Mouse (Mus musculus): ENCODE measurements around the gene Hoxa6.

The Hoxa6 gene

DNA sequence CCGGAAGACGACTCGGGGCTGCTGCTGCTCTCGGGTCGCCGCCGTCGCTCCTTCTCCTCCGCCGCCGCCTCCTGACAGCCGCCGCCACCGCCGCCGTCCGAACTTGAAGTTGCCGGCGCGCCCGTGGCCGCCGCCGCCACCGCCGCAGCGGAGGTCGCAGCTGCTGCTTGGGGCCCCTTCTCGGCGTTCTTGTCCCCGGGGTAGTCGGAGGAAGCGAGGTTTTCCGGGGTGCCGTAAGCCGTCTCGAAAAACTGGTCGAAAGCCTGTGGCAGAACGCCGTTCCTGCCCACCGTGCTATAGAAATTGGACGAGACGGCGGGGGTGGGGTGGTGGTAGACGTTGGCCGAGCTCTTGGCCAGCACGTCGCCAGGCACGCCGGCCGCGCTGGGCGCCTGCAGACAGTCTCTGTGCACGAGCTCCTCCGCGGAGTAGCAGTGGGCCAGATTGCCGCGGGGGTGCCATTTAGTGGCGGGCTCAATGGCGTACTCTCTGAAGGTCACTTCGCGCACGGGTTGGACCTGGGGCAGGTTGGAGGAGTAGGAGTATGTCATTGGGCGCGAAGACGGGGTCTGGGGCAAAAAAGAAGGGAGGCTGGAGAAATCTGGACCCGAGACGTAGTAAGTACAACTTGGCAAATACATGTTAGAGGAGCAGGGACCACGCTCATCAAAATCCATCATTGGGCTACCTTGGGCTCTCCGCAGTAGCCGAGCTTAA, 36.7 kb upstream of the Hoxa6 start:
- ChIA-PET CTCF (interaction anchor here in 3 of 4 experiments (0.6 to 2.0 kb wide), 6 partner anchors 12 to 45 kb away, joined by 3 to 6 read pairs (median 4); no protein-coding TSS in a partner anchor), POLR2A (interaction anchor here in 2 of 4 experiments (0.6 to 1.7 kb wide), 7 partner anchors 12 to 321 kb away, joined by 3 to 6 read pairs (median 3); partner anchors contain the start of gene Hoxa13 (in 1 of the 2))

DNA sequence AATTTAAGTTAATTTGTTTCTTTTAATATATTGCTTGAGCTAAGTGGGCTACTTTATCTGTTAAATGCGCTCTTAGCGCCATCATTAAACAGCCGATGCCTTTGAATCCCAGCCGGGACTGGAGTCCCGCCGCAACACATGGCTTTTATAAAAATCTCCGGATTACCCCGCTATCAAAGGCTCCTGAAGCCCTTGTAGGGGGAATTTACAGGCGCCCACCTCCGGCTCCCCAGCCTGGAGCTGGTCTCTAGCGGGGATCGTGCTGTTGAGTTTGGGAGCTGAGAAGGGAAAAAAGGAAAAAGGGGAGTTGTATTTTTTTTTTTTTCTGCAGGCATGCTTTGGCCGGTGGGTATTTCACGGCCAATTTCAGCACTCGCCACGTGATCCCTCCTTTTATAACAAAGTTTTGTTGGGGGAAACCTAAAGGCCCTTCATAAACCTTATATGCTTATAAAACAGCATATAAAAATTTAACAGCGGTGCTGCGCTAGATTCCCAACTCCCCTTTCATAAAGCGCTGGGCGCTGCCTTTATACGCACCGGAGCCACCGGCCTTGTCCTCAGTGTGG, 36.0 kb upstream of the Hoxa6 start:
- ChIA-PET CTCF (interaction anchor here in 3 of 4 experiments (0.6 to 1.5 kb wide), 5 partner anchors 15 to 45 kb away, joined by 3 to 4 read pairs (median 3); no protein-coding TSS in a partner anchor), POLR2A (interaction anchor here (0.6 to 3.9 kb wide), 8 partner anchors 11 to 324 kb away, joined by 3 to 11 read pairs (median 4); partner anchors contain the start of gene Hoxa13 (in 1 of the 4))

DNA sequence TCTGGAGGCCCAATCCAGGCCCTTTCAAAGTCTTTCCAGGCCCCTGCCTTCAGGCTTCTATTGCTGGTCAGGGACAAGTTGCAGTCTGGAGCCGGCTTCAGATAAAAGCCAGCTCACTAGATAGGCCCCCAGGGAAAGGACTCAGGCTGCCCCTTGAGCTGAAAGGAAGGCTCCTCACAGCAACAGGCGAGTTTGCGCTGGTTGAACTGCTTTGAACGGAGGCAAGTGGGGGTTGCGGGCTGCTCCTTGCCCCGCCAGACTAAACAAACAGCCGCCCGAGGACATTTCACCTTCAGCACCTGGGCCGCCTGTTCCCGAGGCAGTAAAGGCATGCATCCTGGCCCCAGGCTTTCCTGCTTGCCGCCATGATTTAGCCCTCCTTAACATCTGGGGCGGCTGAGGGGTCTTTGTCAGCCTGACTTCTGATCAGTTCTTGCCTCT, 35.2 kb upstream of the Hoxa6 start:
- POLR2A ChIA-PET: interaction anchor here in 3 of 4 experiments (0.5 to 3.9 kb wide), 8 partner anchors 8 to 845 kb away, joined by 3 to 11 read pairs (median 6); no protein-coding TSS in a partner anchor
- CTCF ChIA-PET: interaction anchor here in 2 of 4 experiments (1.2 to 1.4 kb wide), 2 partner anchors 10 to 14 kb away, joined by 4 to 6 read pairs; no protein-coding TSS in a partner anchor

DNA sequence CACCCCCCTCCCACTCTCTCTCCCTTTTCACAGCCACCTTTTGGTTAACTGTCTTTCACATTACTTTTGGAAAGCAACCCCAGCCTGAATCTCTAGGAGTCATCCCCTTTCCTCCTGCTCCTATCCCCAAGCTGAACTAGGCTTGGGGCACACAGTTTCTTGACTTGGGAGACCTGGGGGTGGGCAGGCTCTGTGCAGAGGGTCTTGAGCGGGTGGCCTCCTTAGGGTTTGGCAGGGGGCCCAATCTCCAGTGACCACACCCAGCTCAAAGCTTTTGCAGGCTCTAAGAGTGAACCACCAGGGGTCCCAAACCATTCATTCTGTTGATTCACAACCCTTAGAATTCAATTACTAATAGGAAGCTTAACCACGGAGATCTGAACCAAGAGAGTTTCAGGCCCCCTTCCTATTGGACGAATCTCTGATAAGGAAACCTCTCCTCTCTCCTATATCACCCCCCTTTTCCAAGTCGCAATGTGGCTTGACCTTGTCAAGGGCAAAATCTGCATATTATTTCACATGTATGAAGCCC, 34.3 kb upstream of the Hoxa6 start:
- ChIA-PET POLR2A (interaction anchor here in 2 of 4 experiments (0.6 to 3.9 kb wide), 8 partner anchors 9 to 1128 kb away, joined by 3 to 11 read pairs (median 4); no protein-coding TSS in a partner anchor), CTCF (interaction anchor here in 2 of 4 experiments (0.5 to 1.4 kb wide), 5 partner anchors 9 to 31 kb away, joined by 3 to 6 read pairs (median 4); no protein-coding TSS in a partner anchor)

DNA sequence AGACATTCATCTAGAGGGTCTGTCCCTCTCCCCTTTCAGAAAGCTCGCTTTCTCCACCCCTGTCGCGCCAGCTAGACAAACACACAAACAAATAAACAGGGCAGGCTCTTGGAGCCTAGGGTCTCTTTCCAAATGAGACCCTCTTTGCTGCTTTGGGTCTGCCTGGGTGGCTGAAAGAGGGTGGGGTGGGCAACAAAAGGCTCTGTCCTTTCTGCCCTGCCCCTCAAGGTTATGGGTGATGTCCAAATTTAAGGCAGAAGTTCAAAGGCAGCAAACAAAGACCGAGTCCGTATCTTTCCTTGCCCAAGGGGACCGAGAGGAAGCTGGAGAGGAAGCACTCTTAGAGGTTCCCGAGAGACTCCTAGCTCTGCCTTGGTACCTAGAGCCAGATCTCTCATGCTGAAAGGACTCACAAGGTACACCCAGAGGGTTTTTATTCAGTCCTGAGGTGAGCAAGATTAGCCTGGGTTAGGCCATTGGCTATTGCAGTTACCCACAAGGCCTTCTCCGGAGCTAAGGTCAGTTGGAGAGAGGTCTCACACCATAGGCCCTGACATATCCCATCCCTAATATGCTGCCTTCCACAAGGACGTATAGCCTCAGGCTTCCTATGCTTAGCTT, 32.6 kb upstream of the Hoxa6 start:
- ChIA-PET CTCF (interaction anchor here (0.5 to 1.8 kb wide), 40 partner anchors 10 to 1554 kb away, joined by 3 to 14 read pairs (median 4); partner anchors contain the start of genes Hoxa13 (in 2 of the 4), Hoxa7 (in 2 of the 4), 5730596B20Rik (in 1 of the 4) and Evx1 (in 1 of the 4)), POLR2A (interaction anchor here in 3 of 4 experiments (0.6 to 3.9 kb wide), 10 partner anchors 8 to 730 kb away, joined by 3 to 11 read pairs (median 3); partner anchors contain the start of gene Hoxa1 (in 1 of the 3))

DNA sequence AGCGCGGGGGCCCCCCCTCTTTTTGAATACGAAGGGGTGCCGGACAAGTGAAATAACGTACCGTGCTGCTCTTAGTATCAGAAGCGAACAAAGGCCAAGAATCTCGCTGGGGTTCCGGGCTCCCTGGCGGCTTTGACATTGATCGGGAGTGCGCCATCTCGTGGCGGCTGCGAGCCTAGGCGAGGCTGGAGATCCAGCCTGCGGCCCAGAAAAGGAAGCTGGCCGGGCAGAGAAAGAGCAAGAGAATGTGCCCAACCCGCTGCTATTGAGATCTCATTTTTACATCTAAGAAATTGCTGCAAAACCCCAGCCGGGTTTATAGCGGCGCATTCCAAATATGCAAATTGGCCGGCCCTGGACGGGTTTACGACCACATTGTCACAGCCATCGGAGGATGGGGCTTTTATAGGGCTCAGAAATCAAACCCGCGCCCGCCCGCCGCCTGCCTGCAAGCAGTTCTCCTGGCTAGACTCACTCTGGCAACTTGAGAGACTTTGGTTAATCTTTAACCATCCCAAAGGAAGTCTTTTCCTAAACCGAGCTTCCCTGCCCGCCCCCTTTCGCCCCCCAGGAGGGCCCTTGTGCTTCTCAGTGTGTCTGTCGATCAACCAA, 32.0 kb upstream of the Hoxa6 start, which contains the start of gene Hoxa10:
Hoxa10 (minus strand) TSS at position 466 of the 612 bp plus-strand sequence.
- CTCF ChIA-PET: interaction anchor here (0.5 to 1.8 kb wide), 47 partner anchors 10 to 1554 kb away, joined by 3 to 14 read pairs (median 4); partner anchors contain the start of genes Hoxa7 (in 3 of the 4), Hoxa13 (in 2 of the 4), 5730596B20Rik (in 1 of the 4) and Evx1 (in 1 of the 4)
- POLR2A ChIA-PET: interaction anchor here in 3 of 4 experiments (0.6 to 1.8 kb wide), 11 partner anchors 15 to 730 kb away, joined by 3 to 7 read pairs (median 3); partner anchors contain the start of genes Hoxa1 (in 1 of the 3) and Hoxa7 (in 1 of the 3)

DNA sequence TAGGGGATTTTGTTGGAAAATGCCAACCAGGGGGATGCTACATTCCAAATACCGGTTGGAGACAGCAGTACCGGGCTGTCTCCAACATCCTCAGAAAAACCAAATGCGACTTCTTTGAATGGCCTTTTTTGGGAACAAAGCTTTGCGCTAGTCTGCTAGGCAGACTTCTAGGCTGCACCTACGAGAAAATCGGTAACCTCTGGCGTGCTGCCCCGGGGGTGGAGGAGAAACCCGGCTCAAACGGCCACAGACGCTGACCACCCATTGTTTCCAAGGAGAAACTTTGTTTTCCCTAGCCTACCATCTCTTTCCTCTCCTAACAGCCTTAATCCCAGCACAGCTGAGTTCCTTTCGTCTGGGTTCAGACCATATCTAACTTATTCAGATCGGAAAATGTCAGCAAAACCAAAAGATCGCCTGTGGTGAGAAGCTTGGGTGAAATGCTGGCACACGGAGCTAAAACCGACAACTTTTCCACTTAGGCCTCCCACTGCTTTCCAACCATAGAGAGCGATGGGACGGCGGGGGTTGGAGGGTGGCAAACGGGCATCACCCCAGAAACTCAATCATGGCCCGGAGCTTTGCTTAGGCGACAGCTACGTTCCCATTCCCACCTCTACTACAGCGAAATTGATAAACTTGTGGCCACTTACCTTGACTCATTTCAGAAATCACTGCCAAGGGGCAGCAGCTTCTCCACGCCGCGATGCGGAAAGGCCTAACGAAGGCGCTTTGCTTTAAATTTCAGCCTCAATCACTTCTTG, 31.3 kb upstream of the Hoxa6 start:
- ChIA-PET CTCF (interaction anchor here (0.6 to 1.8 kb wide), 29 partner anchors 11 to 1555 kb away, joined by 3 to 14 read pairs (median 4); partner anchors contain the start of genes Hoxa13 (in 2 of the 4), Gm28308 (in 1 of the 4), Hoxa3 (in 1 of the 4) and Hoxa7 (in 1 of the 4)), POLR2A (interaction anchor here in 3 of 4 experiments (0.5 to 1.8 kb wide), 10 partner anchors 9 to 1443 kb away, joined by 3 to 6 read pairs (median 3); partner anchors contain the start of genes Hoxa1 (in 1 of the 3) and Hoxa7 (in 1 of the 3))

DNA sequence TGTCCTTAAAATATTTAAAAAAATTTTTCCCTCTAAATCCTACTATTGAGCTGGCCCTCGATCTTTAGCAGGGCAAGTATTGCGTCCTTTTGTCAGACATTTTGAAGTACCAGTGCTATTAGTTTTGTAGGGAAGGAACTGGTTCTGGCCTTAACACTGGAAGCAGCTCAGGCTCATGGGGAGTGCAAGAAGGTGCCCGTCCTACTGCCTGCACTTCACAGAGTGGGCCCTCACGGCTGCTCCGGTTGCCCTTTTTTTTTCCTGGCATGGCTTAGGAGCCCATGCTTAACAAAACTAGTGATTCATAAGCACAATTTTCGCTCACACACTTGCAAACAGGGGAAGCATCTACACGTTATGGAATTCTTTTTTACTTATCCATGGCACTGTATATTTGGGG, 30.5 kb upstream of the Hoxa6 start:
- POLR2A ChIA-PET: interaction anchor here in 1 of 4 experiments (0.5 kb wide), 1 partner anchor 1442 kb away, joined by 3 read pairs; no protein-coding TSS in a partner anchor
- CTCF ChIA-PET: no interaction called here

DNA sequence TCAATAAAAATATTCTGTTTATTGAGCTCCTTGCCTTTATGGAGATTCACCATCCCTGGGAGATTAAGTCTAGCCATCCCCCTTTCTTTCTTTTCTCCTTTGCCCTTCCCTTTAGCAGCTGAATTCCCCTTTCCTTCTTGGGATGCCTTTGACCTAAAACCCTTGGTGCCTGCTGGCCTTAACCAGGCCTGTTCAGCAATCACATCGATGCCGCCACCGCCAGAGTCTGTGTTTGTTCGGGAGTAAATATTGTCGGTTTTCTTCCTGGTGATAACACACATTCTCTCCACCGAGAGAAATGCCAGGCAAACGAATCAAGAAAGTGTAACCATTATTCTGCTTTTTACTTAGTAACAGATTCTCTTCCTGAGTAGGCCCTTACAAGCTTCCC, 29.6 kb upstream of the Hoxa6 start:
- ChIA-PET CTCF (no interaction called here), POLR2A (no interaction called here)

DNA sequence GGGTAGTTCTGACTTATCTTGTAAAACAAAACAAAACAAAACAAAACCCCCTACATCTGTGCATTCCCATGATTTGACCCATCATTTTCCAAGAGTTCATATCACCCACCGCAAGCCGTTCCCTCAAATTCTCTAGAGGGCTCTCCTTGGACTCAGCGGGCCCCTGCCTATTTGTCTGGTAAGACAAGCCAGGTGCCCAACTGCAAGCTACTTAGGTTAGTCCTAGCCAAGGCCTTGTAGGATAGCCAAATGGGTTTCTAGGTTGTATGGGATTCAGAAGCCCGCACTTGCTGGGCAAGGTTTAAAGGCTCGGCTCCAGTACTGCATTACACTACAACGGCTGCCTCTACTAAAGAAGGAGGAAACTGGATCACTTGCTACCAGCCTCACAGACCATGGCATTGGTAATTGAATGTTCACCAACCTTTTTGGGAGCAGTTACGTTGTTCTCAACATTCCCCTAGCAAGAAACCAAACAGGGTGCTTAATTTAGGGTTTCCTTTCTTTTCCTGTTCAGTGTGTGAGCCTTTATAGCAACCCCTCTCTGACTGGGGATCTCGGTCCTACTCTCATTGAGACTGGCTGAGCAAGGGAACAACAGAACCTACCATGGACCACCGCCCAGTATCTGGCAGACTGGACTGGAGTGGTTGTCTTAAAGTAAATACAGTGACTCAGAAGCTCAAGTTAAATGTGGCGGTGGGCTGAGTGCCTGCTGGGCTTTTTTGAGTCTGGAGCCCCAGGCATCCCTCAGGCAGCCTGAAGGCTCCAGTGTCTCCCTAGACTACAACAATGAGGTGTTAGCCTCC, 29.0 kb upstream of the Hoxa6 start:
- ChIA-PET POLR2A (interaction anchor here in 1 of 4 experiments (1.0 to 1.4 kb wide), 2 partner anchors 16 to 19 kb away, joined by 3 read pairs; partner anchors contain the start of gene Hoxa7), CTCF (no interaction called here)

DNA sequence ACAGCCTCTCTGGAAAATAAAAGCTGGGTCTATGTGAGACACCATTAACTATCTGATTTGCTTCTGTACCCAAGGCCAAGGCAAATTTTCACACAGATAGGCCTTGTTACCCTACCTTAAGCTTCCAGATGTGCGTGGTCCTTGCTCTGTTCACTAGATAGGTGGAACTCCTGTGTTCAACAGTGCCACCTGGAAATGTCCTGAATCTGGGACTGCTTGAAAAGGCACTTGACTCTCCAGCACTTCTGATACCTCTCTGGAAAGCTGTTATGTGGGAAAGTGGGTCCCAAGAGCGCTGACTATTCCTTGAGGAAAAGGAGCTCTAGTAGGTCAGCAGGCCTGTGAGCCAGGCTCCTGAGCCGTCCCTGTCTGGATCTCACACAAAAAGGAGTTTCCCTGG, 28.3 kb upstream of the Hoxa6 start:
- POLR2A ChIA-PET: interaction anchor here in 1 of 4 experiments (1.0 to 1.4 kb wide), 3 partner anchors 10 to 18 kb away, joined by 3 to 4 read pairs (median 3); partner anchors contain the start of gene Hoxa7
- CTCF ChIA-PET: no interaction called here

DNA sequence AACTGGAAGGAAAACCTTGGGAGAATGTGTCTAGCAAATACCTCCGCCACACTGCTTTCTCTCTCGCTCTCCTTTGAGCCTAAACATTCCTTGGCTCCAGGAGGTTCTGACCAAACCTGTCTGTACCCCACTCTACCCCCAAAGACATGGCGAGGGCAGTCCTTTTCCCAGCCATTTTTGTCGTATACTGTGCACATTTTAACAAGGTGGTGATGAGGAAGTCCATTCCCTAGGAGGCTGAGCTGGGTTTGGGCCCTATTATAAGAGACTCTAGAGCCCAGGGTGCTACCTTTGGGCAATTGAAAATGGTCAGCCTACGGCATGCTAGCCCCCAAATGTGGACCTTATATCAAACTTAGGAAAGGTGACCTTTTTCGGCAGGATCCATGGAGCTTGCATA, 27.3 kb upstream of the Hoxa6 start:
- ChIA-PET CTCF (no interaction called here), POLR2A (interaction anchor here in 1 of 4 experiments (0.8 kb wide), 1 partner anchor 14 kb away, joined by 3 read pairs; the partner anchor contains the start of gene Hoxa7)

DNA sequence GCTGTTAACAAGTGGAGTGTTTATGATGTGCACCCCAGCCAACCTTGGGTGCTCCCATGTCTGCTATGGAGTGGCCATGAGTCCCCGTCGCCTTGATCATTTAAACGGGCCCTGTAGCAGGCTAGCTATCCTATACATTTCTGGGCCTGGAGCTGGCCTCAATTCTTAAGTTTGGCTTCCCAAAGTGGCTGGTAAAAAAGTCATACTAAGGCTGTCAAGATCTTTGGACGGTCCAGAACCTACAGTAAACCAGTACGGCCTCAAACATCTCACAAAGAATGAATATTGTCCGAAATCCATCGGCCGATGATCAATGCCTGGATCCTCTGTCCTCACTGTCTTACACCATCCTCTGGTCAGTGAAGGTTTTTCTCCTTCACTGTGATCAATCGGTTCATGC, 26.7 kb upstream of the Hoxa6 start:
- ChIA-PET CTCF (no interaction called here), POLR2A (interaction anchor here in 1 of 4 experiments (0.8 to 2.6 kb wide), 2 partner anchors 13 to 18 kb away, joined by 3 to 8 read pairs; partner anchors contain the start of gene Hoxa7)

DNA sequence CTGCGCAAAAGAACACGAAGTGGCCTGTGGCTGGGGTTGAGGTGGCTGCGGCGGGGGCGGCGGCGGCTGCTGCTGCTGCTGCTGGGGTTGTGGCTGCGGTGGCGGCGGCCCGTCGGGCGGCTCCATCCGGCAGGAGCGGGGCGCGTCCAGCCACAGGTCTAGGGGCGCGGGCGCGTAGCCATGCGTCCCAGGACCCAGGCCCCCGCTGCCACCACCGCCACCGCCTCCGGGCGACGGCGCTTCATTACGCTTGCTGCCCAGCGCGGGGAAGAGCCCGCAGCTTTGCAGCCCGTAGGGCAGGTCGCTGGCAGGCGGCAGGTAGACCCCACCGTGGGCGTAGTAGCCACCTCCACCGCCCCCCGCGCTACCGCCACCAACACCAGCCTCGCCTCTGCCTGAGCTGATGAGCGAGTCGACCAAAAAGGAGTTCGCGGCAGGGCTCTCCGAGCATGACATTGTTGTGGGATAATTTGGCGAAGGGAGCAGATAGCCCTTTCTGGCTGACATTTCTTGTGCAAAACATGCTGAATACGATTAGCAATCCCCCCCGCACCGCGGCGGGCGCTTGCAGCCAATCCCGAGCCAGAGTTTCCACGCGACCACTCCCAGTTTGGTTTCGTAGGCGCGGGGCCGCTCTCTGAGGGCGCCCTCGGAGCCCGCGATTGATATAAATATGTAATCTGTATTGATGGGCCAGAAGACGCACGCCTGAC, 26.1 kb upstream of the Hoxa6 start:
- POLR2A ChIA-PET: interaction anchor here in 3 of 4 experiments (0.6 to 2.6 kb wide), 7 partner anchors 8 to 84 kb away, joined by 3 to 11 read pairs (median 4); no protein-coding TSS in a partner anchor
- CTCF ChIA-PET: interaction anchor here in 1 of 4 experiments (0.7 to 1.8 kb wide), 2 partner anchors 9 to 22 kb away, joined by 3 to 4 read pairs; no protein-coding TSS in a partner anchor

All from embryonic stem cell, embryonic (primary cell).